Mouse (Mus musculus) lung, postnatal 0 days (tissue): Measurements from ENCODE around the gene Nrip1. TPM values are rescaled to one million over a fixed set of nuclear protein-coding genes. Genes with fewer than 3 reads are reported as not detected.

ENCODE experiments used
- ATAC-seq: fragments of 200-750 bp; cut with Nextera tagmentation; 2 replicates; pipeline ENCODE4 v1.8.0; 2017; ENCODE audit warnings: moderate library complexity
- DNase-seq: peaks from one replicate; pipeline ENCODE4 v3.0.0-alpha.2; 2016; ENCODE audit warnings: low spot score
- H3K27ac ChIP-seq: fragments of 300-500 bp; sonication (generic); 2 replicates; pipeline ENCODE4 v1.5.1; 2014; ENCODE audit warnings: antibody characterized with exemption, mild to moderate bottlenecking, low read length, mixed read lengths
- H3K27me3 ChIP-seq: fragments of 300-500 bp; sonication (generic); replicated peaks from 2 replicates; pipeline ENCODE4 v1.6.1; 2014; ENCODE audit warnings: low read length, mixed read lengths; ENCODE audit not compliant: insufficient read depth
- H3K36me3 ChIP-seq: fragments of 300-500 bp; sonication (generic); 2 replicates; pipeline ENCODE4 v1.6.1; 2014; ENCODE audit warnings: low read length, mixed read lengths; ENCODE audit not compliant: insufficient read depth
- H3K4me1 ChIP-seq: fragments of 300-500 bp; sonication (generic); 2 replicates; pipeline ENCODE4 v1.6.1; 2014; ENCODE audit warnings: antibody characterized with exemption, low read depth, low read length, mixed read lengths; ENCODE audit not compliant: insufficient read depth
- H3K4me2 ChIP-seq: fragments of 300-500 bp; sonication (generic); replicated peaks from 2 replicates; pipeline ENCODE4 v1.6.1; 2014; ENCODE audit warnings: low read depth, mild to moderate bottlenecking, low read length, moderate library complexity, mixed read lengths
- H3K4me3 ChIP-seq: fragments of 300-500 bp; sonication (generic); 2 replicates; pipeline ENCODE4 v1.5.1; 2014; ENCODE audit warnings: low read depth, low read length
- H3K9ac ChIP-seq: fragments of 300-500 bp; sonication (generic); replicated peaks from 2 replicates; pipeline ENCODE4 v1.6.1; 2014; ENCODE audit warnings: low read depth, mild to moderate bottlenecking
- H3K9me3 ChIP-seq: fragments of 300-500 bp; sonication (generic); 2 replicates; pipeline ENCODE4 v1.6.1; 2016; ENCODE audit warnings: low read length, mixed read lengths
- CTCF ChIP-seq: IDR thresholded peaks from 2 replicates; pipeline ENCODE4 v1.5.1; 2016; ENCODE audit warnings: antibody characterized with exemption, mild to moderate bottlenecking
- EP300 ChIP-seq: IDR thresholded peaks from 2 replicates; pipeline ENCODE4 v1.6.1; 2016; ENCODE audit warnings: antibody characterized with exemption, mild to moderate bottlenecking, control low read depth
- WGBS: fragments of 180-500 bp; shearing (Covaris S2); extraction: QIAGEN DNeasy Blood & Tissue Kit; methylation state at CpG from one replicate; pipeline ENCODE4 v1.1.7; 2014; 5-methylcytosine and 5-hydroxymethylcytosine counted together
- polyA plus RNA-seq: library from polyadenylated mRNA; unstranded; fragments of >200 nt; fragmentation: Nextera tagmentation; extraction: Ambion mirVana; gene quantifications from 2 replicates; pipeline ENCODE4 v1.2.1, GENCODE M21; 2015

Gene Nrip1
- polyA plus RNA-seq, 1 experiment from 2014 or later: 25.3 TPM

- Histone ChIP-seq H3K27me3 (no peaks in the 10 kb centered on the region), H3K36me3 (no peaks in the 10 kb centered on the region), H3K9me3 (no peaks in the 10 kb centered on the region), H3K4me2 (no peak overlapping the region), H3K4me3 (no peak overlapping the region), H3K4me1 (no peaks in the 10 kb centered on the region), H3K27ac (no peak overlapping the region), H3K9ac (no peak overlapping the region)
- TF ChIP-seq CTCF (no peak), EP300 (no peak)
- DNase-seq (no peak), ATAC-seq (no peak)
- WGBS: 75% methylated on average over 7 of the region's 7 CpGs
Observed at GRCm38 (mm10) chr16:76309280-76309679, 64.3 kb downstream of the Nrip1 start.

DNA sequence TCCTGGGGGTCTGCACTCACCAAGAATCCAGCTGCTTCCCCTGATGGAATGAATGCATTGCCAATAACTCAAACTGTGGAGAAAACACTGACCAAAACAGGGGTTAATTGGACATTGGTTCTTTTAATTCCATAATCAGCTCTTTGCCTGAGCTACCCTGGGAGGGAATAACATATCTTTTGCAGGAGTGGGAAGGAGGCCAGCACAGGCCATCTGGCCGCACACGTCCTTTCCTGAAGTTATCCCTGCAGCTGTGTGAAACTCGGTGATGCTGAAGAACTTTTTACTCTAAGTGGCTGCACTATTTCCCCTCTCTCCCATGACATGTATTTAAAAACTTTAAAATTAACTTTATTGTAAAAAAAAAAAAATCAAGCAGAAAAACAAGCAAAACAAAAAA is 66.6 kb downstream of the Nrip1 start:
- no peaks in the 10 kb centered on the region for H3K27me3 ChIP-seq
- no peak overlapping the region for H3K4me3 ChIP-seq
- no peak for DNase-seq
- WGBS: 50% methylated on average over 3 of the region's 3 CpGs
- H3K4me1 ChIP-seq: no peaks in the 10 kb centered on the region
- H3K9ac ChIP-seq: no peak overlapping the region
- no peak for ATAC-seq
- no peaks in the 10 kb centered on the region for H3K36me3 ChIP-seq
- TF ChIP-seq EP300 (no peak), CTCF (no peak)
- H3K9me3 ChIP-seq: no peaks in the 10 kb centered on the region
- H3K27ac ChIP-seq: no peak overlapping the region
- no peak overlapping the region for H3K4me2 ChIP-seq

- Histone ChIP-seq H3K27me3 (no peaks in the 10 kb centered on the region), H3K9ac (no peak overlapping the region), H3K36me3 (no peaks in the 10 kb centered on the region), H3K9me3 (no peaks in the 10 kb centered on the region), H3K4me1 (no peaks in the 10 kb centered on the region; the same call in 1 of the 2 replicates), H3K4me2 (no peak overlapping the region), H3K4me3 (no peak overlapping the region), H3K27ac (no peak overlapping the region)
- TF ChIP-seq CTCF: no peak
- TF ChIP-seq EP300: no peak
- ATAC-seq (no peak), DNase-seq (no peak)
- WGBS: 83% methylated on average over 4 of the region's 4 CpGs
Observed at GRCm38 (mm10) chr16:76306446-76306845, 67.2 kb downstream of the Nrip1 start.

DNA sequence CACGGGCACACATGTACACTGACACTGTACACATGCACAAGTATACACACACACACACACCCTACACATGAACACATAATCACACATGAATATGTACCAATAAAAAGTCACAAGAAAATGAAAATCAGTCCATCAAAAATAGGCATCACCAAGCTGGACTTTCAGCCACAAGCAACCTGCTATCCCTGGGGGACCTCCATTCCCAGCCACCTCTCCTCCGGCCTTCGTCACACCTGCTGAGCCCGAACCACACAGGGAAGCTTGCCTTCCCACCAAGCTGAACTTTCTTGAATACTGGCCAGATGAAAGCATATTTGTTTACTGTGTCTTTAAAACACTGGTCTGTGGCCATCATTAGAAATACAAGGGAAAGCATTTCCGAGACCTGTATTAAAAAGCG is 70.2 kb downstream of the Nrip1 start:
- 76% methylated on average over 6 of the region's 6 CpGs for WGBS
- no peak overlapping the region for H3K9ac ChIP-seq
- no peak for DNase-seq
- no peak for TF ChIP-seq CTCF
- TF ChIP-seq EP300: no peak
- H3K4me2 ChIP-seq: no peak overlapping the region
- no peaks in the 10 kb centered on the region for H3K36me3 ChIP-seq
- H3K27me3 ChIP-seq: no peaks in the 10 kb centered on the region
- H3K27ac ChIP-seq: no peak overlapping the region
- H3K4me1 ChIP-seq: peaks cover 3% of the 10 kb centered on the region; the same call in 1 of the 2 replicates
- H3K4me3 ChIP-seq: no peak overlapping the region
- no peak for ATAC-seq
- H3K9me3 ChIP-seq: no peaks in the 10 kb centered on the region

GRCm38 (mm10) chr16:76301728-76302050 is 71.9 kb downstream of the Nrip1 start:
- H3K27me3 ChIP-seq: no peaks in the 10 kb centered on the region
- H3K9me3 ChIP-seq: no peaks in the 10 kb centered on the region
- DNase-seq: no peak
- 0 out of 2 replicates have a peak, but pooled peaks have one; percentile 12 for ATAC-seq
- H3K27ac ChIP-seq: peak overlapping the region; percentile 26; the same call in 1 of the 2 replicates
- H3K4me1 ChIP-seq: peaks cover 3% of the 10 kb centered on the region; the same call in 1 of the 2 replicates
- peak overlapping the region; percentile 8; the same call in 1 of the 2 replicates for H3K4me2 ChIP-seq
- no peak overlapping the region for H3K9ac ChIP-seq
- TF ChIP-seq CTCF: no peak
- no peak for TF ChIP-seq EP300
- no peaks in the 10 kb centered on the region for H3K36me3 ChIP-seq
- no peak overlapping the region for H3K4me3 ChIP-seq
- 28% methylated on average over 7 of the region's 7 CpGs for WGBS

GRCm38 (mm10) chr16:76301037-76301727 is 72.4 kb downstream of the Nrip1 start:
- H3K27ac ChIP-seq: peak overlapping the region; percentile 26; the same call in 1 of the 2 replicates
- H3K4me3 ChIP-seq: no peak overlapping the region
- ATAC-seq: peak; percentile 38
- H3K4me1 ChIP-seq: peaks cover 3% of the 10 kb centered on the region; the same call in 1 of the 2 replicates
- H3K9ac ChIP-seq: no peak overlapping the region
- H3K9me3 ChIP-seq: no peaks in the 10 kb centered on the region
- no peaks in the 10 kb centered on the region for H3K27me3 ChIP-seq
- TF ChIP-seq EP300 (no peak), CTCF (no peak)
- peak; percentile 31 for DNase-seq
- WGBS: 56% methylated on average over 8 of the region's 8 CpGs
- H3K4me2 ChIP-seq: peak overlapping the region; percentile 8; the same call in 1 of the 2 replicates
- no peaks in the 10 kb centered on the region for H3K36me3 ChIP-seq
